Mouse (Mus musculus) forebrain, embryonic 16.5 days (tissue): ENCODE measurements around the gene Pom121. TPM values are rescaled to one million over a fixed set of nuclear protein-coding genes. Genes with fewer than 3 reads are reported as not detected.

Source experiments
- ATAC-seq: fragments of 200-750 bp; cut with Nextera tagmentation; 2 replicates; pipeline ENCODE4 v1.8.0; 2017; ENCODE audit warnings: mild to moderate bottlenecking, moderate library complexity
- H3K27ac ChIP-seq: fragments of 300-500 bp; sonication (generic); 2 replicates; pipeline ENCODE4 v1.5.1; 2014; ENCODE audit warnings: low read length, control low read depth
- H3K27me3 ChIP-seq: fragments of 300-500 bp; sonication (generic); replicated peaks from 2 replicates; pipeline ENCODE4 v1.6.1; 2014; ENCODE audit warnings: low read length; ENCODE audit not compliant: control insufficient read depth, insufficient read depth
- H3K36me3 ChIP-seq: fragments of 300-500 bp; sonication (generic); 2 replicates; pipeline ENCODE4 v1.6.1; 2014; ENCODE audit not compliant: control insufficient read depth, insufficient read depth
- H3K4me1 ChIP-seq: fragments of 300-500 bp; sonication (generic); replicated peaks from 2 replicates; pipeline ENCODE4 v1.6.1; 2014; ENCODE audit warnings: low read length; ENCODE audit not compliant: control insufficient read depth, insufficient read depth
- H3K4me2 ChIP-seq: fragments of 300-500 bp; sonication (generic); 2 replicates; pipeline ENCODE4 v1.6.1; 2014; ENCODE audit warnings: mild to moderate bottlenecking, low read length, control low read depth
- H3K4me3 ChIP-seq: fragments of 300-500 bp; sonication (generic); replicated peaks from 2 replicates; pipeline ENCODE4 v1.5.1; 2014; ENCODE audit warnings: mild to moderate bottlenecking, low read length, control low read depth
- H3K9ac ChIP-seq: fragments of 300-500 bp; sonication (generic); replicated peaks from 2 replicates; pipeline ENCODE4 v1.6.1; 2014; ENCODE audit warnings: low read depth, low read length, control low read depth
- H3K9me3 ChIP-seq: fragments of 300-500 bp; sonication (generic); 2 replicates; pipeline ENCODE4 v1.6.1; 2016; ENCODE audit warnings: low read length; ENCODE audit not compliant: control insufficient read depth
- WGBS: fragments of 180-500 bp; shearing (Covaris S2); extraction: QIAGEN DNeasy Blood & Tissue Kit; methylation state at CpG from one replicate; pipeline ENCODE4 v1.1.7; 2014; 5-methylcytosine and 5-hydroxymethylcytosine counted together
- polyA plus RNA-seq: library from polyadenylated mRNA; unstranded; fragments of >200 nt; fragmentation: Nextera tagmentation; extraction: Ambion mirVana; gene quantifications from 2 replicates; pipeline ENCODE4 v1.2.1, GENCODE M21; 2015

Pom121 gene
- polyA plus RNA-seq, 1 experiment from 2014 or later, result 11.4 TPM

- no peak overlapping the region for H3K4me2 ChIP-seq
- 0 out of 2 replicates have a peak, but pooled peaks cover 2% of the 10 kb centered on the region for H3K27me3 ChIP-seq
- H3K9ac ChIP-seq, result no peak overlapping the region
- ATAC-seq, result no peak
- H3K36me3 ChIP-seq, result no peaks in the 10 kb centered on the region
- H3K4me1 ChIP-seq, result no peaks in the 10 kb centered on the region
- 94% methylated on average over 2 of the region's 2 CpGs for WGBS
- no peak overlapping the region for H3K4me3 ChIP-seq
- no peak overlapping the region for H3K27ac ChIP-seq
- 0 out of 2 replicates have a peak, but pooled peaks cover 4% of the 10 kb centered on the region for H3K9me3 ChIP-seq
Measured at GRCm38 (mm10) chr5:135357556-135357955, 36.8 kb downstream of the Pom121 start.

- 0 out of 2 replicates have a peak, but pooled peaks cover 4% of the 10 kb centered on the region for H3K9me3 ChIP-seq
- ATAC-seq, result no peak
- no peaks in the 10 kb centered on the region for H3K36me3 ChIP-seq
- 33% methylated on average over 1 of the region's 1 CpGs for WGBS
- H3K4me3 ChIP-seq, result no peak overlapping the region
- no peak overlapping the region for H3K9ac ChIP-seq
- no peak overlapping the region for H3K27ac ChIP-seq
- no peaks in the 10 kb centered on the region for H3K4me1 ChIP-seq
- H3K27me3 ChIP-seq, result 0 out of 2 replicates have a peak, but pooled peaks cover 2% of the 10 kb centered on the region
- no peak overlapping the region for H3K4me2 ChIP-seq
Measured at GRCm38 (mm10) chr5:135356090-135356489, 38.3 kb downstream of the Pom121 start.

GRCm38 (mm10) chr5:135353564-135353963, 40.8 kb downstream of the Pom121 start:
- H3K4me2 ChIP-seq, result no peak overlapping the region
- H3K9me3 ChIP-seq, result peaks cover 6% of the 10 kb centered on the region; the same call in 1 of the 2 replicates
- no peaks in the 10 kb centered on the region for H3K4me1 ChIP-seq
- H3K36me3 ChIP-seq, result no peaks in the 10 kb centered on the region
- no peak for ATAC-seq
- H3K9ac ChIP-seq, result no peak overlapping the region
- 0 out of 2 replicates have a peak, but pooled peaks cover 2% of the 10 kb centered on the region for H3K27me3 ChIP-seq
- H3K4me3 ChIP-seq, result no peak overlapping the region
- no peak overlapping the region for H3K27ac ChIP-seq
- WGBS, result 17% methylated on average over 20 of the region's 20 CpGs

- 66% methylated on average over 9 of the region's 9 CpGs for WGBS
- no peak within 1 kb of the TSS for H3K4me2 ChIP-seq
Measured at GRCm38 (mm10) chr5:135352995-135353394, 41.4 kb downstream of the Pom121 start, which contains the start of gene Trim50. Trim50 (plus strand) TSS chr5:135353295.

GRCm38 (mm10) chr5:135351606-135352005, 42.7 kb downstream of the Pom121 start:
- 90% methylated on average over 13 of the region's 13 CpGs for WGBS

More at GRCm38 (mm10) chr5:135352995-135353394, 41.4 kb downstream of the Pom121 start, which contains the start of gene Trim50:
- no peaks in the 10 kb centered on the region for H3K36me3 ChIP-seq
- no peak within 1 kb of the TSS for H3K9ac ChIP-seq
- H3K4me1 ChIP-seq, result no peaks in the 10 kb centered on the region
- H3K27ac ChIP-seq, result no peak within 1 kb of the TSS
- H3K27me3 ChIP-seq, result 0 out of 2 replicates have a peak, but pooled peaks cover 2% of the 10 kb centered on the region
- no peak within 1 kb of the TSS for H3K4me3 ChIP-seq
- ATAC-seq, result no peak
- H3K9me3 ChIP-seq, result peaks cover 6% of the 10 kb centered on the region; the same call in 1 of the 2 replicates

GRCm38 (mm10) chr5:135349862-135350261, 44.5 kb downstream of the Pom121 start, which contains the start of gene Fkbp6:
Fkbp6 (minus strand) TSS chr5:135350044.
- H3K36me3 ChIP-seq, result no peaks in the 10 kb centered on the region
- no peak within 1 kb of the TSS for H3K27ac ChIP-seq
- no peak within 1 kb of the TSS for H3K4me2 ChIP-seq
- no peak within 1 kb of the TSS for H3K4me3 ChIP-seq
- 0 out of 2 replicates have a peak, but pooled peaks cover 2% of the 10 kb centered on the region for H3K27me3 ChIP-seq
- no peak within 1 kb of the TSS for H3K9ac ChIP-seq
- H3K4me1 ChIP-seq, result no peaks in the 10 kb centered on the region
- no peak for ATAC-seq
- 91% methylated on average over 35 of the region's 35 CpGs for WGBS
- H3K9me3 ChIP-seq, result peaks cover 2% of the 10 kb centered on the region; the same call in 1 of the 2 replicates

More at GRCm38 (mm10) chr5:135351606-135352005, 42.7 kb downstream of the Pom121 start:
- no peak overlapping the region for H3K9ac ChIP-seq
- no peak overlapping the region for H3K4me2 ChIP-seq
- H3K4me1 ChIP-seq, result no peaks in the 10 kb centered on the region
- H3K36me3 ChIP-seq, result no peaks in the 10 kb centered on the region
- no peak overlapping the region for H3K4me3 ChIP-seq
- no peak overlapping the region for H3K27ac ChIP-seq
- H3K27me3 ChIP-seq, result 0 out of 2 replicates have a peak, but pooled peaks cover 2% of the 10 kb centered on the region
- ATAC-seq, result no peak
- peaks cover 2% of the 10 kb centered on the region; the same call in 1 of the 2 replicates for H3K9me3 ChIP-seq

GRCm38 (mm10) chr5:135347511-135348011, 46.8 kb downstream of the Pom121 start:
- ATAC-seq, result no peak
- H3K4me3 ChIP-seq, result no peak overlapping the region
- H3K27ac ChIP-seq, result no peak overlapping the region
- no peak overlapping the region for H3K4me2 ChIP-seq
- H3K4me1 ChIP-seq, result no peaks in the 10 kb centered on the region
- no peaks in the 10 kb centered on the region for H3K27me3 ChIP-seq
- no peak overlapping the region for H3K9ac ChIP-seq
- 67% methylated on average over 4 of the region's 4 CpGs for WGBS
- no peaks in the 10 kb centered on the region for H3K36me3 ChIP-seq
- peaks cover 2% of the 10 kb centered on the region; the same call in 1 of the 2 replicates for H3K9me3 ChIP-seq

GRCm38 (mm10) chr5:135346430-135346829, 47.9 kb downstream of the Pom121 start:
- 11% methylated on average over 1 of the region's 1 CpGs for WGBS
- Histone ChIP-seq H3K27ac (no peak overlapping the region), H3K4me1 (no peaks in the 10 kb centered on the region), H3K4me3 (no peak overlapping the region), H3K9me3 (peaks cover 2% of the 10 kb centered on the region; the same call in 1 of the 2 replicates), H3K4me2 (no peak overlapping the region), H3K27me3 (no peaks in the 10 kb centered on the region), H3K36me3 (no peaks in the 10 kb centered on the region), H3K9ac (no peak overlapping the region)
- no peak for ATAC-seq

- Histone ChIP-seq H3K27me3 (no peaks in the 10 kb centered on the region), H3K9me3 (peaks cover 2% of the 10 kb centered on the region; the same call in 1 of the 2 replicates), H3K4me1 (no peaks in the 10 kb centered on the region), H3K36me3 (no peaks in the 10 kb centered on the region), H3K4me2 (no peak overlapping the region), H3K9ac (no peak overlapping the region), H3K27ac (no peak overlapping the region), H3K4me3 (no peak overlapping the region)
- no peak for ATAC-seq
- WGBS, result 78% methylated on average over 7 of the region's 7 CpGs
Measured at GRCm38 (mm10) chr5:135345989-135346388, 48.4 kb downstream of the Pom121 start.
